Mouse (Mus musculus): ENCODE data around the gene Fam43b. TPM values are rescaled to one million over a fixed set of nuclear protein-coding genes. Genes with fewer than 3 reads are reported as not detected.
"Not testable (repeated sequence)": the region's sequence is repeated elsewhere in the genome, so short reads cannot be mapped to it uniquely, and the experiment has no call there.

The Fam43b gene
- 19.1 and 19.2 TPM in 2 replicates for polyA plus RNA-seq (2012; rRNA removed)

GRCm38 (mm10) chr4:138395971-138396645 is at the start of gene Fam43b:
TSS of gene Fam43b (minus strand) at chr4:138396528.
- peaks cover 4% of the 10 kb centered on the region for H3K4me1 ChIP-seq (ENCODE audit: control insufficient read depth, insufficient read depth, low read length)
- H3K27ac ChIP-seq (ENCODE audit: insufficient read depth, low read length), result peak within 1 kb of the TSS; percentile 82
- H3K4me3 ChIP-seq (ENCODE audit: insufficient read depth, low read length), result peak within 1 kb of the TSS; percentile 93
- no peak for TF ChIP-seq CTCF (IDR thresholded peaks at IDR 0.05; ENCODE audit: extremely low read depth, insufficient read depth, low read length)
- TF ChIP-seq POLR2A (IDR thresholded peaks at IDR 0.05; ENCODE audit: extremely low read depth, insufficient read depth, low read length), result peak; percentile 96

GRCm38 (mm10) chr4:138444941-138445340 is 48.6 kb upstream of the Fam43b start:
- Histone ChIP-seq H3K27ac (ENCODE audit: insufficient read depth, low read length) (no peak overlapping the region), H3K4me1 (ENCODE audit: control insufficient read depth, insufficient read depth, low read length) (peaks cover 6% of the 10 kb centered on the region)
- TF ChIP-seq CTCF (IDR thresholded peaks at IDR 0.05; ENCODE audit: extremely low read depth, insufficient read depth, low read length), result no peak
- no peak for TF ChIP-seq POLR2A (IDR thresholded peaks at IDR 0.05; ENCODE audit: extremely low read depth, insufficient read depth, low read length)

GRCm38 (mm10) chr4:138440062-138440461 is 43.7 kb upstream of the Fam43b start:
- Histone ChIP-seq H3K27ac (ENCODE audit: insufficient read depth, low read length) (no peak overlapping the region), H3K4me3 (ENCODE audit: insufficient read depth, low read length) (no peak overlapping the region), H3K4me1 (ENCODE audit: control insufficient read depth, insufficient read depth, low read length) (peaks cover 5% of the 10 kb centered on the region; the same call in 1 of the 2 replicates)
- TF ChIP-seq CTCF (IDR thresholded peaks at IDR 0.05; ENCODE audit: extremely low read depth, insufficient read depth, low read length) (no peak), POLR2A (IDR thresholded peaks at IDR 0.05; ENCODE audit: extremely low read depth, insufficient read depth, low read length) (no peak)

More at GRCm38 (mm10) chr4:138444941-138445340, 48.6 kb upstream of the Fam43b start:
- H3K4me3 ChIP-seq (ENCODE audit: insufficient read depth, low read length), result no peak overlapping the region

- Histone ChIP-seq H3K4me3 (ENCODE audit: insufficient read depth, low read length) (peak within 1 kb of the TSS; percentile 80), H3K27ac (ENCODE audit: insufficient read depth, low read length) (no peak within 1 kb of the TSS), H3K4me1 (ENCODE audit: control insufficient read depth, insufficient read depth, low read length) (peaks cover 5% of the 10 kb centered on the region; the same call in 1 of the 2 replicates)
- TF ChIP-seq POLR2A (IDR thresholded peaks at IDR 0.05; ENCODE audit: extremely low read depth, insufficient read depth, low read length) (peak; percentile 65), CTCF (IDR thresholded peaks at IDR 0.05; ENCODE audit: extremely low read depth, insufficient read depth, low read length) (no peak)
Measured at GRCm38 (mm10) chr4:138434347-138435316, 38.3 kb upstream of the Fam43b start, which contains the start of gene Mul1. TSS of gene Mul1 (plus strand) at chr4:138434671.

GRCm38 (mm10) chr4:138431340-138431739 is 35.0 kb upstream of the Fam43b start:
- no peak overlapping the region for H3K4me3 ChIP-seq (ENCODE audit: insufficient read depth, low read length)
- no peak for TF ChIP-seq POLR2A (IDR thresholded peaks at IDR 0.05; ENCODE audit: extremely low read depth, insufficient read depth, low read length)
- TF ChIP-seq CTCF (IDR thresholded peaks at IDR 0.05; ENCODE audit: extremely low read depth, insufficient read depth, low read length), result no peak

GRCm38 (mm10) chr4:138429778-138430177 is 33.5 kb upstream of the Fam43b start:
- Histone ChIP-seq H3K27ac (ENCODE audit: insufficient read depth, low read length) (no peak overlapping the region), H3K4me3 (ENCODE audit: insufficient read depth, low read length) (no peak overlapping the region), H3K4me1 (ENCODE audit: control insufficient read depth, insufficient read depth, low read length) (no peaks in the 10 kb centered on the region)
- TF ChIP-seq CTCF (IDR thresholded peaks at IDR 0.05; ENCODE audit: extremely low read depth, insufficient read depth, low read length) (peak; percentile 53), POLR2A (IDR thresholded peaks at IDR 0.05; ENCODE audit: extremely low read depth, insufficient read depth, low read length) (no peak)

More at GRCm38 (mm10) chr4:138431340-138431739, 35.0 kb upstream of the Fam43b start:
- peaks cover 5% of the 10 kb centered on the region; the same call in 1 of the 2 replicates for H3K4me1 ChIP-seq (ENCODE audit: control insufficient read depth, insufficient read depth, low read length)
- H3K27ac ChIP-seq (ENCODE audit: insufficient read depth, low read length), result no peak overlapping the region

GRCm38 (mm10) chr4:138426778-138427705 is 30.7 kb upstream of the Fam43b start:
- peak overlapping the region; percentile 6; the same call in 1 of the 2 replicates for H3K4me3 ChIP-seq (ENCODE audit: insufficient read depth, low read length)
- no peak overlapping the region for H3K27ac ChIP-seq (ENCODE audit: insufficient read depth, low read length)
- no peaks in the 10 kb centered on the region for H3K4me1 ChIP-seq (ENCODE audit: control insufficient read depth, insufficient read depth, low read length)
- peak; percentile 98 for TF ChIP-seq CTCF (IDR thresholded peaks at IDR 0.05; ENCODE audit: extremely low read depth, insufficient read depth, low read length)
- no peak for TF ChIP-seq POLR2A (IDR thresholded peaks at IDR 0.05; ENCODE audit: extremely low read depth, insufficient read depth, low read length)

- not testable (repeated sequence) for H3K4me1 ChIP-seq (ENCODE audit: control insufficient read depth, insufficient read depth, low read length); H3K4me3 ChIP-seq (ENCODE audit: insufficient read depth, low read length); H3K27ac ChIP-seq (ENCODE audit: insufficient read depth, low read length)
Measured at GRCm38 (mm10) chr4:138425604-138426003, 29.3 kb upstream of the Fam43b start.

- TF ChIP-seq CTCF (IDR thresholded peaks at IDR 0.05; ENCODE audit: extremely low read depth, insufficient read depth, low read length) (no peak), POLR2A (IDR thresholded peaks at IDR 0.05; ENCODE audit: extremely low read depth, insufficient read depth, low read length) (no peak)
- Histone ChIP-seq H3K4me1 (ENCODE audit: control insufficient read depth, insufficient read depth, low read length) (no peaks in the 10 kb centered on the region), H3K4me3 (ENCODE audit: insufficient read depth, low read length) (no peak overlapping the region), H3K27ac (ENCODE audit: insufficient read depth, low read length) (no peak overlapping the region)
Measured at GRCm38 (mm10) chr4:138425028-138425427, 28.7 kb upstream of the Fam43b start.

Data from cortical plate, adult 2 months (tissue).